Mouse (Mus musculus) C2C12 (cell line): ENCODE results near the gene Ankrd33.

Source experiments
- CEBPB ChIP-seq: IDR thresholded peaks from one replicate; pipeline ENCODE4 v1.6.1; 2011; ENCODE audit warnings: low read depth, mild to moderate bottlenecking, control low read depth, moderate library complexity
- CTCF ChIP-seq: IDR thresholded peaks from one replicate; pipeline ENCODE4 v1.5.1; 2011; ENCODE audit not compliant: control insufficient read depth, insufficient read depth, insufficient read length
- FOSL1 ChIP-seq: IDR thresholded peaks from one replicate; pipeline ENCODE4 v1.8.0; 2011; ENCODE audit warnings: mild to moderate bottlenecking, low read length; ENCODE audit not compliant: poor library complexity, insufficient read depth, severe bottlenecking
- MAX ChIP-seq: IDR thresholded peaks from one replicate; pipeline ENCODE4 v1.6.1; 2011; ENCODE audit warnings: mild to moderate bottlenecking, control low read depth
- MYOD1 ChIP-seq: IDR thresholded peaks from one replicate; pipeline ENCODE4 v1.6.1; 2011; ENCODE audit warnings: low read depth; ENCODE audit not compliant: control insufficient read depth, insufficient read length
- MYOG ChIP-seq: IDR thresholded peaks from one replicate; pipeline ENCODE4 v1.6.1; 2011; ENCODE audit not compliant: control insufficient read depth, insufficient read length; ENCODE audit errors: extremely low read depth
- USF1 ChIP-seq: IDR thresholded peaks from one replicate; pipeline ENCODE4 v1.6.1; 2011; ENCODE audit warnings: low read depth, mild to moderate bottlenecking, control low read depth, moderate library complexity

DNA sequence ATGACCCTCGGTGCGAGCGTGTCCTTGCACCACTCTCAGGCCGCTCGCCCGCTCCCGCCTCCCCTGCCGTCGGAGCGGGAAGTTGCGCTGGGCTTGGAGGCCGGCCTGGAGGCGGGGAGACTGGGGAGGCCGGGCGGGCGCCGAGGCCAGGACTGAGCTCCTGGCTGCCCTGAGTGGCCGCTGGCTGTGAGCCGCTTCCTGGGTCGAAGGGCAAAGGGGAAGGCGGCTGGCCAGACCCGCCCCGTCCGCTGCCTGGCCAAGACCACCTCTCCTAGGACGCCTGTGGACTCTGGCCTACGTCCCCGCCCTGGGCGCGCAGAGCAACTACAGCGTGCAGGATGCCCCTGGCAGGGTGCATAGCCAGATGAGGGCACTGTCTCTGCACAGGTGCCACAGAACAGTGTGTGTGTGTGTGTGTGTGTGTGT is 36.8 kb upstream of the Ankrd33 start:
- TF ChIP-seq CTCF (no peak), USF1 (no peak), FOSL1 (no peak), CEBPB (no peak), MYOG (no peak), MAX (no peak), MYOD1 (no peak)
